24 mouse cellular contexts compared by ENCODE assay signal in the genomic region with DNA sequence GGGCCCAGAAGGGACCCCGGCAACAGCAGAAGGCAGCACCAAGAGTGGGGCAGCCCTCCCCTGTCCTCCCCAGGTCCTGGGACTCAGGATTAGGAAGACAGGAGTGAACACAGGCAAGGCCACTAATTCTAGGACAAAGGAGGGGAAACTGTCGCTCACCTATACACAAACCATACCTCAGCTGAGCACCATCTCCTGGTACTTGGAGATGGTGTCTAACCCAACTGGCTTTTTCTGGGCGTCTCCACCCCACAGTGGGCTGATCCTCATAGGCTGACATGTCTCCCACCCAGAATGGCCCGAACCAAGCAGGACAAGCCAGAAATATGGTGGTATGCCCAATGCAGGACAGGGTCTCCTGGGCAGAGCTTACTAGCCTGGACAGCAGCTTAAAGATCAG.
"Had no signal": no experiment of that assay in that cellular context is flagged by ENCODE, and none has a peak within 500 bp of the region (broad histone marks: within the 10 kb centered on the region; RNA-seq: fewer than 3 reads in every experiment).

No protein-coding gene starts in this region.

- H3K9me3 ChIP-seq: kidney, embryonic 15.5 days; limb, embryonic 10.5 days; limb, embryonic 13.5 days; liver, embryonic 12.5 days; liver, embryonic 15.5 days; lung, embryonic 15.5 days; midbrain, embryonic 10.5 days; neural tube, embryonic 13.5 days; stomach, embryonic 15.5 days had no signal

- H3K36me3 ChIP-seq: kidney, embryonic 15.5 days; limb, embryonic 10.5 days; limb, embryonic 13.5 days; lung, embryonic 15.5 days; midbrain, embryonic 10.5 days; neural tube, embryonic 13.5 days; stomach, embryonic 15.5 days had no signal

- H3K27me3 ChIP-seq: kidney, embryonic 15.5 days; limb, embryonic 13.5 days; liver, embryonic 12.5 days; liver, embryonic 15.5 days; lung, embryonic 15.5 days; neural tube, embryonic 13.5 days; stomach, embryonic 15.5 days had no signal

- H3K4me1 ChIP-seq: limb, embryonic 13.5 days; liver, embryonic 12.5 days; lung, embryonic 15.5 days; midbrain, embryonic 10.5 days; neural tube, embryonic 13.5 days had no signal

- DNase-seq: kidney, postnatal 10 days; kidney, postnatal 36 days; liver; lung, adult 18-20 months; lung, postnatal 10 days; lung, postnatal 36 days; midbrain, embryonic 14.5 days; retina, postnatal 1 day; right cerebral cortex, postnatal 25 days; spleen, adult 18-20 months; thymus, adult 2 months; thymus, postnatal 14 days; thymus, postnatal 4 days had no signal

- H3K9ac ChIP-seq: kidney, embryonic 15.5 days; limb, embryonic 13.5 days; liver, embryonic 12.5 days; liver, embryonic 15.5 days; lung, embryonic 15.5 days; neural tube, embryonic 13.5 days; stomach, embryonic 15.5 days had no signal

- H3K4me3 ChIP-seq: kidney, embryonic 15.5 days; limb, embryonic 10.5 days; limb, embryonic 13.5 days; liver, embryonic 12.5 days; liver, embryonic 15.5 days; lung, embryonic 15.5 days; megakaryocyte, embryonic 14.5 days; midbrain, embryonic 10.5 days; myocyte; neural tube, embryonic 13.5 days; stomach, embryonic 15.5 days had no signal

- H3K27ac ChIP-seq: kidney, embryonic 15.5 days; limb, embryonic 10.5 days; limb, embryonic 13.5 days; liver, embryonic 12.5 days; liver, embryonic 15.5 days; lung, embryonic 15.5 days; midbrain, embryonic 10.5 days; neural tube, embryonic 13.5 days; stomach, embryonic 15.5 days had no signal
